Mouse (Mus musculus) forelimb bud, embryonic 11.5 days (tissue): ENCODE data around the gene Gm8334.
"Not testable (repeated sequence)": the region's sequence is repeated elsewhere in the genome, so short reads cannot be mapped to it uniquely, and the experiment has no call there.

Source experiments
- DNase-seq: peaks from one replicate; pipeline ENCODE4 v3.0.0-alpha.2; 2012; ENCODE audit warnings: low read depth, low spot score

Gene Gm8334

GRCm38 (mm10) chrX:148615053-148615452 is at the start of gene Gm8334:
TSS of gene Gm8334 (minus strand) at chrX:148615153.
- not testable (repeated sequence) for DNase-seq

- DNase-seq: not testable (repeated sequence)
These were observed 48.3 kb upstream of the Gm8334 start, which contains the start of gene Gm15127 for GRCm38 (mm10) chrX:148663298-148663697. TSS of gene Gm15127 (plus strand) at chrX:148663598.
